Mouse (Mus musculus): Measurements from ENCODE around the gene Uba7. TPM values are rescaled to one million over a fixed set of nuclear protein-coding genes. Genes with fewer than 3 reads are reported as not detected.

Gene Uba7
- total and polyA plus RNA-seq, 2 experiments from 2014 or later, result 4.0 to 4.8 TPM

DNA sequence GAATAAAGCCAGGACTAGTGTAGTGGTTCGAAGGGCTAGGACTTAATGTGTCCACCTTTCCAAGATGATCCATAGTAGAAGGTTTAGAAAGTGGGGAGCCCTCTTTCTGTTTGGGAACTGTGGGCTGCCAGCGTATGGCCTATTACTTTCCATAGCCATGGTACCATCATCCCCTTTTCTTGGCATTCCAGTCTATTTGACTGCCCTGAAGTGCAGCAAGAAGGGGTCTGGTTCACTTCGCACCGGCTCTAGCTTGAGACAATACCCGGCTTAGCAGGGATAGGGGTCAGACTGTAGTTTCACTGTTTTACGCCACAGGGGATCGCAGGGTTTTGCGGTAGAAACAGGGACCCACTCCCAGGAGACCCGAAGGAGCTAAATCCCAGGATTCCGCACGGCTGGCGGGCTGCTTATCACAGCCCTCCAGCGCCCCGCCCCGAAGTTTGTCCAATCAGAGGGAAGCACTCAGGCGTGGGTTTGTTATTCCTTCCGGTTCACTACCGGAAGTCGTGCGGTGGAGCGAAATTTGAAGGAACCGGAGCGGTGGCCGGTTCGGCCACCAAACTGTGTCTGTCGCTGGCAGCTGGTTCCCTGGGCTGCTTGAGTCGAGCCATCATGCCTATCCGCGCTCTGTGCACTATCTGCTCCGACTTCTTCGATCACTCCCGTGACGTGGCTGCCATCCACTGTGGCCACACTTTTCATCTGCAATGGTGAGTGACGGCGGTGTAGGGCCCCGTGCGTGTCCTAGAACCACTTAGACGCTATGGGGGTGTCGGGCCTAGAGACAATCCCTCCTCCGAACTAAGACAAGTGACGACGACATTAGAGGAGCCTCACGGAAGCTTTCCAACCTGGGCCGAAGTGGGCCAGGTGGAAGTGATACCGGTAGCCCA, 24.6 kb upstream of the Uba7 start:
- Histone ChIP-seq H3K4me1 (ENCODE audit: insufficient read depth) (no peaks in the 10 kb centered on the region), H3K9me3 (ENCODE audit: low read length) (no peaks in the 10 kb centered on the region), H3K27me3 (ENCODE audit: insufficient read depth, low read length) (no peaks in the 10 kb centered on the region), H3K9ac (peak overlapping the region; percentile 60), H3K27ac (ENCODE audit: low read depth, low read length) (peak overlapping the region; percentile 78), H3K4me2 (ENCODE audit: low read depth) (peak overlapping the region; percentile 79), H3K4me3 (ENCODE audit: low read depth, low read length) (peak overlapping the region; percentile 54), H3K36me3 (ENCODE audit: insufficient read depth) (peaks cover 25% of the 10 kb centered on the region)
- DNase-seq (peak; percentile 95), ATAC-seq (peak; percentile 100)
- 14% methylated on average over 45 of the region's 45 CpGs for WGBS
- no peak for TF ChIP-seq CTCF (IDR thresholded peaks at IDR 0.05; ENCODE audit: low read depth)

DNA sequence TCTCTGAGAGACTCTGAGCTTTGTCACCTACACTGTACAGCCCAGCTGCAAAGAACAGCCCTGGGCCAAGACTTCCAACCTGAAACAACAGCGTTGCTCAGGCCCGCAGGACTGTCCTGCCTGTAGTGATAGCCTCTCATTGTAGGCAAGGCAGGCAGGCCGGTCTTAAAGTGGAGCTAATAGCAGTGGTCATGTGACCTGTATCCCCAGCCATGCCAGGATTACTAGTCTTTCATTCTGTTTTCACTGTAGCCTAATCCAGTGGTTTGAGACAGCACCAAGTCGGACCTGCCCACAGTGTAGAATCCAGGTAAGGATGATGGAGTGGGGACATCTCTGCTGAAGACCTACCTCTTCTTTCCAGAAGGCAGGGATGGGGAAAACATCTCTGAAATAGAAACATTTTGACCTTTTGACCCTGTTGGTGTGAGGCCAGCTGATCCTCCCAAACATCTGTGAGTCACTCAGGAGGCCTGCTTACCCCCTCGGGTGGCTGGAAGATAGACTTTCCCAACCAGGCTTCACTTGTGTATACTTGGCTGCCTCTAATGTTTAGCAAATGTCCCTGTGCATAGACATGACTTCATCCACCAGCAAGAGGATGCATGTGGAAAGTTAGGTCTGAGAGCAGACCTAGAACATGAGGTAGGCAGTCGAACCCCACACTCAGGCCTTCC, 19.6 kb upstream of the Uba7 start:
- H3K4me1 ChIP-seq (ENCODE audit: insufficient read depth), result 0 out of 2 replicates have a peak, but pooled peaks cover 4% of the 10 kb centered on the region
- H3K4me2 ChIP-seq (ENCODE audit: low read depth), result no peak overlapping the region
- 89% methylated on average over 6 of the region's 6 CpGs for WGBS

DNA sequence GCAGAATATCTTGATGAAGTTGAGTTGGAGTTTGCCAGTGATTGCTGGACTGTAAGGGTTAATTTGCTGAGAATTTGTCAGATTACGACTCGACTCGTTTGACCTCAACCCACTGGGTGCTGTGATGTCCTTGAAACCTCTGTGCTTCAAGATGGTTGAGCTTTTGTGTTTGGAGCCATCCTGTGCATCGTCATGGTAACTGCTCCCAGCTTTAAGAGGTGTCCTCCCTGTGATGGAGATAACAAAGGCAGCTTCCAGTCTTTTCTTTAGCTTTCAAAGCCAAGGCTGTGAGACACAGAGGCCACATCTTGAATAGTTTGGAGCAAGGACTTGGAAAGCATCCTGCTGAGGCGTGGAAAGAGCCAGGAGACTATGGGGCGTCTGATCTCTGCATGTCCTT, 18.2 kb upstream of the Uba7 start:
- Histone ChIP-seq H3K27me3 (ENCODE audit: insufficient read depth, low read length) (no peaks in the 10 kb centered on the region), H3K9ac (no peak overlapping the region), H3K4me3 (ENCODE audit: low read depth, low read length) (no peak overlapping the region), H3K4me2 (ENCODE audit: low read depth) (no peak overlapping the region), H3K27ac (ENCODE audit: low read depth, low read length) (no peak overlapping the region), H3K4me1 (ENCODE audit: insufficient read depth) (peaks cover 17% of the 10 kb centered on the region), H3K9me3 (ENCODE audit: low read length) (no peaks in the 10 kb centered on the region), H3K36me3 (ENCODE audit: insufficient read depth) (peaks cover 10% of the 10 kb centered on the region)
- no peak for DNase-seq
- TF ChIP-seq CTCF (IDR thresholded peaks at IDR 0.05; ENCODE audit: low read depth), result no peak
- 37% methylated on average over 6 of the region's 6 CpGs for WGBS
- no peak for ATAC-seq

More for the DNA sequence above, 19.6 kb upstream of the Uba7 start:
- Histone ChIP-seq H3K27me3 (ENCODE audit: insufficient read depth, low read length) (no peaks in the 10 kb centered on the region), H3K4me3 (ENCODE audit: low read depth, low read length) (no peak overlapping the region), H3K9me3 (ENCODE audit: low read length) (no peaks in the 10 kb centered on the region), H3K27ac (ENCODE audit: low read depth, low read length) (no peak overlapping the region), H3K9ac (no peak overlapping the region), H3K36me3 (ENCODE audit: insufficient read depth) (peaks cover 10% of the 10 kb centered on the region)
- DNase-seq (no peak), ATAC-seq (no peak)
- no peak for TF ChIP-seq CTCF (IDR thresholded peaks at IDR 0.05; ENCODE audit: low read depth)

DNA sequence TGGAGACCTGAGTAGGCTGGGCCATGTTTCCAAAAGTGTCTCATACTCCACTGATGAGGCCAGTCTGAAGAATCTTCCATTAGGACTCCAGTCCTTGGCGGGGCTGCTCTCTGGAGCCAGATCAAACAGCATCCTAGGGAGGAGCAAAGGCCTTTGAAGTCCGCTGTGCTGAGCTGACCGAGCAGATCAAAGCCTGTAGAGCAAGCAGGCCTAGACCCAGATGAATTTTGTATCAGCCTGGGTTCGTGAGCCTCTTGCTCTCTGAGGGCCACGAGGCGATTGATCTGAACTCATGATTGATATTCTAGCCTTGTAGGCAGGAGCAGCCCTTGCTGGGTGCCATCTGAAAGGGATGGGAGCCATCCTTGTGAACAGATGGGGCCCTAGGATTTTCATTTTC, 15.4 kb upstream of the Uba7 start:
- TF ChIP-seq CTCF (IDR thresholded peaks at IDR 0.05; ENCODE audit: low read depth), result no peak
- Histone ChIP-seq H3K4me3 (ENCODE audit: low read depth, low read length) (no peak overlapping the region), H3K9me3 (ENCODE audit: low read length) (no peaks in the 10 kb centered on the region), H3K27ac (ENCODE audit: low read depth, low read length) (0 out of 2 replicates have a peak overlapping the region, but pooled peaks have one; percentile 84), H3K27me3 (ENCODE audit: insufficient read depth, low read length) (no peaks in the 10 kb centered on the region), H3K9ac (no peak overlapping the region), H3K4me2 (ENCODE audit: low read depth) (no peak overlapping the region), H3K4me1 (ENCODE audit: insufficient read depth) (peaks cover 17% of the 10 kb centered on the region), H3K36me3 (ENCODE audit: insufficient read depth) (peaks cover 13% of the 10 kb centered on the region)
- DNase-seq (no peak), ATAC-seq (no peak)
- WGBS, result 66% methylated on average over 6 of the region's 6 CpGs

DNA sequence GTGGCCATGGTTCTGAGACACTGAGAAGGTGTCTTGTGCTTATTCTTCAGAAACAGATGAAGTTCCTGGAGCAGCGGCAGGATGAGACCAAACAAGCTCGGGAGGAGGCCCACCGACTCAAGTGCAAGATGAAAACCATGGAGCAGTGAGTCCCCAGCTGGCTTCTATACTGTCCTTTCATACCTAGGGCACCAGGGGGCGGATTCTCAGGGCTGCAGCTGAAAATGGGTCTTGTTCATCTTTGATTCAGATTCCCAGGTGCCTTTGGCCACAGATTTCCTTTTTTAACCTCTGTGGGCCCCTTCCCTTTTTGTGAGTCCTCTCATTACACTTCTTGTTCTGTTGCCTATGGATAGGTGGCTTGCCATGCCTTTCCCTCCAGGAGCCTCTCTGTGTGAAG, 14.4 kb upstream of the Uba7 start:
- H3K36me3 ChIP-seq (ENCODE audit: insufficient read depth), result peaks cover 13% of the 10 kb centered on the region
- 67% methylated on average over 4 of the region's 4 CpGs for WGBS
- H3K9ac ChIP-seq, result peak overlapping the region; percentile 37; the same call in 1 of the 2 replicates
- H3K4me2 ChIP-seq (ENCODE audit: low read depth), result peak overlapping the region; percentile 37
- H3K27me3 ChIP-seq (ENCODE audit: insufficient read depth, low read length), result no peaks in the 10 kb centered on the region
- H3K4me3 ChIP-seq (ENCODE audit: low read depth, low read length), result no peak overlapping the region
- no peaks in the 10 kb centered on the region for H3K9me3 ChIP-seq (ENCODE audit: low read length)
- ATAC-seq (0 out of 2 replicates have a peak, but pooled peaks have one; percentile 14), DNase-seq (no peak)
- peak overlapping the region; percentile 84 for H3K27ac ChIP-seq (ENCODE audit: low read depth, low read length)
- H3K4me1 ChIP-seq (ENCODE audit: insufficient read depth), result peaks cover 17% of the 10 kb centered on the region
- peak; percentile 31 for TF ChIP-seq CTCF (IDR thresholded peaks at IDR 0.05; ENCODE audit: low read depth)

DNA sequence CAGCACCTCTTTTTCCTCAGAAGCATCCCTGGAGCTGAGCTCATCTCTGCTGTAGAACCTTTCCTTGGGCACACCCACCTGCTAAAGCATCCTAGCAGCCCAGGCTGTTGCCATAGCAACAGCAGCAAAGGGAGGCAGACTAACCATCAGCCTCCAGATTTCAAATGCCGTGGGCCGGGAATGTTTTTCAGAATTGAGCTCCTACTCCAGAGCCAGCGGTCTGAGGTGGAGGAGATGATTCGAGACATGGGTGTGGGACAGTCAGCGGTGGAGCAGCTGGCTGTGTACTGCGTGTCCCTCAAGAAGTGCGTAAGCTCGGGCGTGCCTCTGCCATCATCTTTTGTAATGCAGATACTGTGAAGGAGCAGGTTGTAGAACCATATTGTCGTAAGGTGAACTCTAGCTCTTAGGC, 13.9 kb upstream of the Uba7 start:
- peak; percentile 84 for ATAC-seq
- no peaks in the 10 kb centered on the region for H3K9me3 ChIP-seq (ENCODE audit: low read length)
- H3K9ac ChIP-seq, result peak overlapping the region; percentile 37; the same call in 1 of the 2 replicates
- H3K36me3 ChIP-seq (ENCODE audit: insufficient read depth), result peaks cover 13% of the 10 kb centered on the region
- H3K27me3 ChIP-seq (ENCODE audit: insufficient read depth, low read length), result no peaks in the 10 kb centered on the region
- DNase-seq, result peak; percentile 88
- 58% methylated on average over 10 of the region's 10 CpGs for WGBS
- H3K27ac ChIP-seq (ENCODE audit: low read depth, low read length), result peak overlapping the region; percentile 84
- TF ChIP-seq CTCF (IDR thresholded peaks at IDR 0.05; ENCODE audit: low read depth), result no peak
- peaks cover 17% of the 10 kb centered on the region for H3K4me1 ChIP-seq (ENCODE audit: insufficient read depth)
- 0 out of 2 replicates have a peak overlapping the region, but pooled peaks have one; percentile 8 for H3K4me3 ChIP-seq (ENCODE audit: low read depth, low read length)
- peak overlapping the region; percentile 37 for H3K4me2 ChIP-seq (ENCODE audit: low read depth)

All from forebrain, postnatal 0 days (tissue).